Comparison of ENCODE assay signal across 12 mouse cellular contexts in genomic region chr2:162413073-162413812, GRCm38 (mm10).
A peak's percentile ranks its signal among the peaks of the same experiment; 100 is the strongest.
DNase-seq lines count a peak whose midpoint lies in the region; ATAC-seq and TF ChIP-seq lines count a peak whose summit lies in the region.
"Had no signal": no experiment of that assay in that cellular context is flagged by ENCODE, and none has a peak within 500 bp of the region (broad histone marks: within the 10 kb centered on the region; RNA-seq: fewer than 3 reads in every experiment).

No protein-coding gene starts in this region.

- H3K4me1 ChIP-seq in midbrain, embryonic 12.5 days, result peaks cover 16% of the 10 kb centered on the region
- peaks cover 13% of the 10 kb centered on the region for H3K4me1 ChIP-seq in midbrain, embryonic 10.5 days
- no peaks in the 10 kb centered on the region for H3K4me1 ChIP-seq in embryonic facial prominence, embryonic 13.5 days
- H3K4me1 ChIP-seq in limb, embryonic 10.5 days, result peaks cover 14% of the 10 kb centered on the region
- no peaks in the 10 kb centered on the region; the same call in 1 of the 2 replicates for H3K4me1 ChIP-seq in cerebellum, adult 2 months (ENCODE audit: control insufficient read depth, insufficient read depth, low read length)
- H3K4me1 ChIP-seq: heart, embryonic 15.5 days; limb, embryonic 15.5 days had no signal

- no peak for TF ChIP-seq CTCF in cerebellum, adult 2 months (IDR thresholded peaks at IDR 0.05; ENCODE audit: borderline replicate concordance, insufficient read depth, low read depth, low read length)

- no peaks in the 10 kb centered on the region for H3K36me3 ChIP-seq in midbrain, embryonic 12.5 days
- no peaks in the 10 kb centered on the region for H3K36me3 ChIP-seq in midbrain, embryonic 10.5 days
- no peaks in the 10 kb centered on the region for H3K36me3 ChIP-seq in embryonic facial prominence, embryonic 13.5 days
- H3K36me3 ChIP-seq in limb, embryonic 10.5 days, result no peaks in the 10 kb centered on the region
- H3K36me3 ChIP-seq: heart, embryonic 15.5 days; limb, embryonic 15.5 days had no signal

- WGBS in midbrain, embryonic 12.5 days, result 51% methylated on average over 5 of the region's 5 CpGs
- WGBS in midbrain, embryonic 10.5 days, result 75% methylated on average over 5 of the region's 5 CpGs
- 45% methylated on average over 5 of the region's 5 CpGs for WGBS in embryonic facial prominence, embryonic 13.5 days
- 89% methylated on average over 5 of the region's 5 CpGs for WGBS in limb, embryonic 10.5 days
- 86% methylated on average over 5 of the region's 5 CpGs for WGBS in cerebellum, adult 2 months

- H3K4me2 ChIP-seq in midbrain, embryonic 12.5 days (replicated peaks), result no peak overlapping the region
- no peak overlapping the region for H3K4me2 ChIP-seq in embryonic facial prominence, embryonic 13.5 days
- H3K4me2 ChIP-seq: heart, embryonic 15.5 days; limb, embryonic 15.5 days had no signal

- H3K27ac ChIP-seq in midbrain, embryonic 12.5 days (replicated peaks), result no peak overlapping the region
- no peak overlapping the region for H3K27ac ChIP-seq in midbrain, embryonic 10.5 days (replicated peaks)
- peak overlapping the region; percentile 28; the same call in 1 of the 2 replicates for H3K27ac ChIP-seq in embryonic facial prominence, embryonic 13.5 days
- peak overlapping the region; percentile 40; the same call in 1 of the 2 replicates for H3K27ac ChIP-seq in limb, embryonic 10.5 days
- H3K27ac ChIP-seq in cerebellum, adult 2 months (ENCODE audit: insufficient read depth, low read length), result no peak overlapping the region
- H3K27ac ChIP-seq: heart, embryonic 15.5 days; limb, embryonic 15.5 days had no signal

- ATAC-seq in midbrain, embryonic 12.5 days (ENCODE audit: low FRiP score, low read depth), result peak; percentile 76; the same call in 1 of the 2 replicates
- ATAC-seq in embryonic facial prominence, embryonic 13.5 days (ENCODE audit: insufficient number of reproducible peaks, insufficient read depth, low FRiP score, low TSS enrichment, low read depth), result no peak
- ATAC-seq: intestine, embryonic 16.5 days had no signal

- H3K9me3 ChIP-seq in midbrain, embryonic 12.5 days, result no peaks in the 10 kb centered on the region
- no peaks in the 10 kb centered on the region for H3K9me3 ChIP-seq in midbrain, embryonic 10.5 days (replicated peaks)
- H3K9me3 ChIP-seq in embryonic facial prominence, embryonic 13.5 days, result no peaks in the 10 kb centered on the region
- H3K9me3 ChIP-seq in limb, embryonic 10.5 days (replicated peaks), result no peaks in the 10 kb centered on the region
- H3K9me3 ChIP-seq: heart, embryonic 15.5 days; limb, embryonic 15.5 days had no signal

- H3K27me3 ChIP-seq in midbrain, embryonic 12.5 days, result no peaks in the 10 kb centered on the region
- H3K27me3 ChIP-seq in midbrain, embryonic 10.5 days (ENCODE audit: low read depth, poor library complexity, severe bottlenecking), result no peaks in the 10 kb centered on the region
- no peaks in the 10 kb centered on the region for H3K27me3 ChIP-seq in embryonic facial prominence, embryonic 13.5 days
- H3K27me3 ChIP-seq in limb, embryonic 10.5 days (ENCODE audit: low read depth, poor library complexity, severe bottlenecking), result no peaks in the 10 kb centered on the region
- H3K27me3 ChIP-seq in cerebellum, adult 2 months (ENCODE audit: control insufficient read depth, insufficient read depth, low read length), result no peaks in the 10 kb centered on the region
- H3K27me3 ChIP-seq: heart, embryonic 15.5 days; limb, embryonic 15.5 days had no signal

- no peak overlapping the region for H3K9ac ChIP-seq in midbrain, embryonic 12.5 days (replicated peaks)
- no peak overlapping the region for H3K9ac ChIP-seq in embryonic facial prominence, embryonic 13.5 days
- H3K9ac ChIP-seq: heart, embryonic 15.5 days; limb, embryonic 15.5 days had no signal

- TF ChIP-seq POLR2A in cerebellum, adult 2 months (IDR thresholded peaks at IDR 0.05; ENCODE audit: borderline replicate concordance, insufficient read depth, low read length), result no peak

- no peak for DNase-seq in midbrain, embryonic 10.5 days (ENCODE audit: low spot score)
- no peak for DNase-seq in limb, embryonic 10.5 days (ENCODE audit: low spot score)
- peak; percentile 5 for DNase-seq in retina, postnatal 7 days (ENCODE audit: low read depth, low spot score)
- no peak for DNase-seq in lung, postnatal 36 days
- no peak for DNase-seq in cerebellum, adult 2 months
- no peak for DNase-seq in c-Kit-positive CD71-positive TER-119-positive erythroid progenitor cells, embryonic 14.5 days (ENCODE audit: low spot score)
- DNase-seq: adrenal gland, postnatal 14 days had no signal

- H3K4me3 ChIP-seq in midbrain, embryonic 12.5 days, result no peak overlapping the region
- no peak overlapping the region for H3K4me3 ChIP-seq in midbrain, embryonic 10.5 days
- H3K4me3 ChIP-seq in embryonic facial prominence, embryonic 13.5 days, result no peak overlapping the region
- H3K4me3 ChIP-seq in limb, embryonic 10.5 days, result no peak overlapping the region
- H3K4me3 ChIP-seq in cerebellum, adult 2 months (replicated peaks; ENCODE audit: insufficient read depth, low read depth, low read length), result no peak overlapping the region
- H3K4me3 ChIP-seq: heart, embryonic 15.5 days; limb, embryonic 15.5 days had no signal

Comparison
In these comparisons a context has a peak if more than half of its experiments do, and no peak if none do; other contexts are left out.
1. H3K27ac ChIP-seq: peak in embryonic facial prominence, embryonic 13.5 days (single experiment) and limb, embryonic 10.5 days (single experiment); none in midbrain, embryonic 12.5 days (single experiment), midbrain, embryonic 10.5 days (single experiment) and cerebellum, adult 2 months (single experiment).